Mouse (Mus musculus) heart, adult 2 months (tissue): ENCODE measurements around the gene Ptprm.

Experiments used
- CTCF ChIP-seq: fragments of 200-600 bp; IDR thresholded peaks from 2 replicates; pipeline ENCODE4 v1.8.1; 2022; ENCODE audit warnings: antibody characterized with exemption, mild to moderate bottlenecking, moderate library complexity
- EP300 ChIP-seq: fragments of 200-500 bp; IDR thresholded peaks from 2 replicates; pipeline ENCODE4 v1.6.1; 2011; ENCODE audit warnings: low read depth, low read length, control low read depth; ENCODE audit not compliant: insufficient read depth
- POLR2A ChIP-seq: fragments of 200-500 bp; IDR thresholded peaks from 2 replicates; pipeline ENCODE4 v1.6.1; 2011; ENCODE audit warnings: mild to moderate bottlenecking, low read depth, low read length, control low read depth; ENCODE audit not compliant: insufficient read depth

DNA sequence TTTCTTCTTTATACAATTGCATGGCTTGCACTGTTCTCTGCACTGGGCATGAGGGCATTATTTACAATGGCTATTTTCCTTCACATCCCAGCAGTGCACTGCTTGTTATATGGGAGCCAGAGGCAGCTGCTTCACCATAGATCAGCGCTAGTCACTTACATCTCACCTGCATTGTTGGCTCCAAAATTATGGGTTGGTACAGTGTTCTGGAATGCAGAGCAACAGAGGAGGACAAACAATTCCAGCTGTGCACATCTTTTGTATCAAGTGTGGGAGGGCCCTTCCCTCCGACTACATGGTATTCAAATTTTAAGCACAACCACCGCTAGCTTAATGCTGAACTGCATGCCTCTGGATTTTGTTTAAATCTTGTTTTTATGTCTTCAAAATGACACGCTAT, 489.8 kb downstream of the Ptprm start:
- TF ChIP-seq EP300 (no peak), CTCF (no peak), POLR2A (no peak)
